Mouse (Mus musculus): ENCODE data around the gene Rin2. TPM values are rescaled to one million over a fixed set of nuclear protein-coding genes. Genes with fewer than 3 reads are reported as not detected.

The Rin2 gene
- total RNA-seq, 2 experiments from 2014 or later: 17.5 to 22.2 TPM

DNA sequence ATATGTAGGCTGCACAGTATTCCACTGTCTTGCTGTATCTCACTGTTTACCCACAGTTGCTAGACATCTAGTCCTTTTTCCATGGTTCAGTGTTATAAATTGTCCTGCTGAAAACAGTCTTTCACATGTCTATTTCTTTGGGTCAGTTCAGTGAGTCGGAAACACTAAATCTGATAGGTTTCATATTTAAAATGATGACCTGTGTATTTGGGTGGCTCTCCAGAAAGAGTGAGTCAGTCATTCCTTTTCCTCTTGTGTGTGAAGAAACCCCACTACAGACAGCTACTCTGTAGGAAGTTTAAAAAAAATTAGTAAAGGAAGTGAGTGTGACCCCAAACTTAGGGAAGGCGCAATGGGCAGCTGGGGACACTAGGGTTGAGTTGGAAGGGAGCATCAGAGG, 133.2 kb downstream of the Rin2 start:
- intact Hi-C loops (cut with DNase I): no loop called here
- no peak for DNase-seq (ENCODE audit: extremely low spot score in 1 of 2, low spot score in 2 of 2)

DNA sequence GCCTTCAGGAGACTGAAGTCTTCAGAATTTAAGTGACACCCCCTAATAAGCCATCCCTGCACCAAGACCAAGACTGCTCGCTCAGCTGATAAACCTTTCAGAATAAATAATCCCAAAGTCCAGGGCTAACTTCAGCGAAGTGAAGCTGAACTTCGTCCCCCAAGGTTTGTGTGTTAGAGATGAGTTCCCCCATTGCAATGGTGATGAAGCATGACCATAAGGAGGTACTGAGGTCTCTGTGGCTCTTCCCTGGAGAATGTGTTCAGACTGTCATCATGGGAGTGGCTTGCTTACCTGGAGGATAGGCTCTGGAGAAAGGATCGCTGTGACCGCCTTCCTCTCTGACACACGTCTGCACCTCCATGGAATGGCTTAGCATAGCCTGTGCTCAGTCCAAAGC, 133.7 kb downstream of the Rin2 start:
- intact Hi-C loops (cut with DNase I): no loop called here
- no peak for DNase-seq (ENCODE audit: extremely low spot score in 1 of 2, low spot score in 2 of 2)

DNA sequence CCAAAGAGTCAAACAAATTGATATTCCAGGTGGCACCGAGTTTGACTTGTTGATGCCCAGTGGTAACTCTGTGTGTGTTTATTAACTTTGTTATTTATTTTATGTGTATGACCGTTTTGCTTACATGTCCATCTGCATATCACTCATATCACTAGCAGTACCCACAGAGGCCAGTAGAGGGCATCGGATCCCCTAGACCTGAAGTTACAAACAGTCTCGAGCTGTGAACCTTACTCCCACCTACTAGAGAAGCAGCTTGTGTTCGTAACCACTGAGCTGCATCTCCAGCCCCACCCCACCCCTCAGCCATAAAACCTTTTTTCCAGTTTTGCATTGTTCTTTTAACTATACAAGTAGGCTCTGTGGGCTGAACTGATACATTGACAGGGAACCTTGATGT, 135.7 kb downstream of the Rin2 start:
- DNase-seq (ENCODE audit: extremely low spot score in 1 of 2, low spot score in 2 of 2): no peak
- intact Hi-C loops (cut with DNase I): no loop called here

DNA sequence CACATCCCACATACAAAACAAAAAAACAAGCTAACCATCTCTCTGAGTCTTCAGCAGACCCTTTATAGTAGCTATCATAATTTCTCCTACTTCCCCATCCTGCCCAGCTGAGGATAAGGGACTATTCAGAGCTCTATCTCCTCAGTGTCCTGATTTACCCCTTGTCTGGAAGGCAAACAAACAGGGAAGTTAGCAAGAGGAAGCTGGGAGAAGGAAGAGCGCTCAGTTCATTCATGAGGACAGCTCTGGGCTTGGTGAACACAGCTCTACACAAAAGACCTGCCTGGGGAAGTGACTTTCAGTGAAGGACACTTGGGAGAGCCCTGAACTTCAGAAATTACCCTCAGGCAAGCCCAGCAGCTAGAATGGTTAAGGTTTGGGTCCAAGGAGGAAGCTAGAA, 137.8 kb downstream of the Rin2 start:
- DNase-seq (ENCODE audit: extremely low spot score in 1 of 2, low spot score in 2 of 2): no peak
- intact Hi-C loops (cut with DNase I): no loop called here

DNA sequence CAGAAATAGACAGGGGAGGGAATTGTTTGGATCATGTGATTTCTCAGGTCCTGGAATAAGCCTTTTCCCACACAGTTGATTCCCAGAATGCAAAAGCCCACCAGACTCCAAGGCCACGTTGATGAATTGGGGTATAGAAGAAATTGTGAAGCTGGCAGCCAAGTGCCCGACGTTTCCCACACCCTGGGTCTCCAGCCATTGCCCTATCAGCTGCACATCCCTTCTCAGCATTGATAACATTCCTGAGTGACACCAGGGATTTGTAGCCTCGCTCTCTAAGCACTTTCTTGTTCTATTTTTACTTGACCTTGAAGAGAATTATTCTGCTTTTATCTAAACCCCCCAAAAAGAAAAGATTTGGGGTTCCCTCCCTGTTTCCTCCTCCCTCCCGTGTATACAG, 142.2 kb downstream of the Rin2 start:
- no peak for DNase-seq (ENCODE audit: extremely low spot score in 1 of 2, low spot score in 2 of 2)
- intact Hi-C loops (cut with DNase I): no loop called here

DNA sequence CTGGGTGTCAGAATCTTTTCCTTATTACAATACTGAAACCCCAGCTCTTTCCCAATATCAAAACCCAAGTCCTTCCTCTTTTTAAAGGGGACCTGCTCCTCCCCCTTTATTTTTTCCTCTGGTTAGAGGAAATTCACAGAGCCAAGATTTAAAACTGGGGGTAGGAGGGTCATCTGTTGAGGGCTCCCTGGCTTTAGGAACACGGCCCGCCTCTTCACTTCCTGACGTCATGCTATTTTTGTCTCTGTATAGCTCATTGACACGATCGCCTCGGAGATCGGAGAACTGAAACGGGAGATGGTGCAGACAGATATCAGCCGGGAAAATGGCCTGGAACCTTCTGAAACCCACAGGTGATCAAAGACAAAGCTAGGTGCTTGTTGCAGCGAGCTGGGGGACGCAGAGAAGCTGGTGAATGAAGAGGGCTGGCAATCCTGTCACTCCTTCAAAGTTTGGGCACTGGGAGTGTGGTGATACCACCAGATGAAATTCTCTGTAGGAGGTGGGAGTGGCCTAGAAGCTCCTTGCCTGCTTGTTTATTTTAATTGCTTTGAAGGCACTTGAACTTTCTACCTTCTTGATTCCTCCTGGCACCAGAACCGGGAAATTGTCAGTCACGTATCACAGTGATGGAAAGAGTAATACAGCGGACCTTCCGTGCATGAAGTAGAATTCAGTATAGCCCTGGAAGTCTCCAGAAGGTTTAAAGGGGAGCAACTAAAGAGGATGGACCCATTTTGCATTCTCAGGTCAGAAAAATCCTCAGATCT, 147.2 kb downstream of the Rin2 start:
- intact Hi-C loops (cut with DNase I): no loop called here
- no peak for DNase-seq (ENCODE audit: extremely low spot score in 1 of 2, low spot score in 2 of 2)

DNA sequence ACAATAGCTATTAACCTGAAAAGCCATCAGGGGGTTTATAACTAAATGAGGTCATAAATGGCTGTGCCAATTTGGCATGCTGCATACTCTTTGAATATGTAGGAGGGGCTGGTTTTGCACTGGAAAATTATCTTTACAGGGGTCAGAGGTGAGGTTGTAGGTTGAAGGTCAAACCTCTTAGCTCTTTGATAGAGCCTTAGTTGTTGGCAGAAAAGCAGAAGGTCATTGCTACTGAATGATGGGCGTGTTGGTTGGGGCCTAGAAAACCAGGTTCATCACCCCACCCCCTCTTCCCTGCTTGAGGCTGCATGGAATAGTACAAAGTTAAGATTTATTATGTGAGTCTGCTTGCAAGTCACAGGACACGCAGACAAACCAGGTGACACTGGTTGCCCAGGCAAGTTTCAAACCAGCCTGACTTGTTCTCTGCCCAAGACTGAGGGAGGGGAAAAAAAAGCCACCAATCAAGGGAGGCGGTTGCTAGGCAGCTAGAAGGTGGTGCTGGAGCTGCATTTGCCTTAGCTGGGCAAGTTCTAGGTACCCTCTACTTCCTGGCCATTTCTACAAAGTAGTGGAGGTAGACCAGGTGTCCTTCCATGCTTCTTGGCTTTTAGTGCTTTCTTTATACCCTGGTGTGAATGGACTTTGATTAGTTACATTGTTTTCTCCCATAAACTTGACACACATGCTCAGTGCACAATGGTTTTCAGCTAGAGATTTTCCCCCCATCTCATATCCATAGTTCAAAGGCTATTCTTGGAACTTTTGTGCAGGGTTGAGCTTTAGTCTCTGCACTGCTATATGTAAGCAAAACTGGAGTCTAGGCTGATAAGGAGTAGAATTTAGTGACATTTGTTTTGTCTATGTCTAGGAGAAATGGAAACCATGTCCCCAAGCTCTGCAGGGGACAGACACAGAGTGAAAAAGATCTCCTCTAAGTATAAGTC, 148.0 kb downstream of the Rin2 start:
- DNase-seq (ENCODE audit: extremely low spot score in 1 of 2, low spot score in 2 of 2): no peak
- intact Hi-C loops (cut with DNase I): no loop called here

DNA sequence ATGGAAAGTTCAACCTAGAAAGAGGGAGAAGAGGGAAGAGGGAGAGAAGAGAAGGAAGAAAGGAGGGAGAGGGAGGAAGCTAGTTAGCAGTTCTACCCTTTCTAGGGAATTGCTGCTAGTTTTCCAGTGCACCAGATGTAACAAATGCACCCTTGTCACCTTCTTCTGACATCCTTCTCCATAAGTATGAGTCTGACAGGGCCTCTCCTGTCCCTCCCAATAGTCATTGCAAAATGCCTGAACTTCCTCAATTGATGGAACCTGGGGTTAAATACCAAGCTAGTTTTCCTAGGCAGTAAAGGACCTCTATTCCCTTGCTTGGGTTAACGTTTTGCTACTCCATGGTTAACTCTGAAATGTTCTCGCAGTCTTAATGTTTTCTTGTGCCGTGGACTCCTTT, 149.7 kb downstream of the Rin2 start:
- no peak for DNase-seq (ENCODE audit: extremely low spot score in 1 of 2, low spot score in 2 of 2)
- intact Hi-C loops (cut with DNase I): no loop called here

DNA sequence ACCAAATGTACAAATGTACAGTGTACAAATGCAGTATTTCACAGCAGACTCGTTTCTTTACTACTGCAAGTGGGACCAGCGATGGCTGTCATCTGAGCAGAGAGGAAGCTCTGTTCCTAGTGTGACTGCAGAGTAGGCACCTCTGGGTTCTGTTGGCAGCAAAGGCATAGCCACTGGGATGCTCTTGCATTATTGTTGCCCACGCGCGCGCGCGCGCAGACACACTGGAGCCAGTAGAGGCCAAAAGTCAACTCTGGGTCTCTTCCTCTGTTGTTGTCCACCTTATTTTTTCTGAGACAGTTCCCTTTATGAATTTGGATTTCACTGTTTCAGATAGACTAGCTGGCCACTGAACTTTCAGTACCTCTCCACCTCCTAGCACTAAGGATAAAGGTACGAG, 150.2 kb downstream of the Rin2 start:
- no peak for DNase-seq (ENCODE audit: extremely low spot score in 1 of 2, low spot score in 2 of 2)
- intact Hi-C loops (cut with DNase I): no loop called here

DNA sequence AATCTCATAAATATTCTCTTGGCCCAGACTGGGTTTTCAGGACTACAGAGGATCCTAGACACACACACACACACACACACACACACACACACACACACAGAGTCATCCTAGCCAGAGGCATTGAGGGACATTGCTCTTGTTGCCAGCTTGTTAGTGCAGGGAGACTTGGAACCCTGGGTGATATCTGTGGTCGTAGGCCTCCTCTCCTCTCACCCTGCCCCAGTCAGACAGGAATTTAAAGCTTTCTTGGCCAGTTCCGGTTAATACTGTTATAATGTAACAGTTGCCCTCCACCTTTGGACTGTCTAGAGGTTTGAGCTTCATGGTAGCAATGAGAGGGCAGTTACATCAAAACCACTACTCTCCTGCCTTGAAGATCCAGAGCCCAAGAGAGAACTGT, 152.9 kb downstream of the Rin2 start:
- intact Hi-C loops (cut with DNase I): no loop called here
- no peak for DNase-seq (ENCODE audit: extremely low spot score in 1 of 2, low spot score in 2 of 2)

DNA sequence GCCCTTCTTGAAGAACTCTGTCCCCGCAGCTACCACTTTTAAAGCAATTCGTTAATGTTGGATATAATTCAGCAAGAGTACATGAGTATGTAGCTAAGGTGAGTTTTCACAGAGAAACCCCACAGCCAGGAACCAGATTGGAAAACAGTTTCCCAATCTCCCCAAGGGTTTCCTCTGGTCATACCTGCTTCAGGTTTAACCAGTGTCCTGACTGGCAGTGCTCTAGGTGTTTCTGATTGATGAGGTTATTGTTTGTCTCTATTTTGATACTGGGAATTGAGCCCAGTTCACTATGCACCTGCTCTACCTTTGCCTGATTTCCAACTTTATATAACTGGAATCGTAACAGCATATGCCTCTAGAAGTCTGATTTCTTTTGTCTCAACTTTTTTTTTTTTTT, 153.6 kb downstream of the Rin2 start:
- intact Hi-C loops (cut with DNase I): no loop called here
- no peak for DNase-seq (ENCODE audit: extremely low spot score in 1 of 2, low spot score in 2 of 2)

DNA sequence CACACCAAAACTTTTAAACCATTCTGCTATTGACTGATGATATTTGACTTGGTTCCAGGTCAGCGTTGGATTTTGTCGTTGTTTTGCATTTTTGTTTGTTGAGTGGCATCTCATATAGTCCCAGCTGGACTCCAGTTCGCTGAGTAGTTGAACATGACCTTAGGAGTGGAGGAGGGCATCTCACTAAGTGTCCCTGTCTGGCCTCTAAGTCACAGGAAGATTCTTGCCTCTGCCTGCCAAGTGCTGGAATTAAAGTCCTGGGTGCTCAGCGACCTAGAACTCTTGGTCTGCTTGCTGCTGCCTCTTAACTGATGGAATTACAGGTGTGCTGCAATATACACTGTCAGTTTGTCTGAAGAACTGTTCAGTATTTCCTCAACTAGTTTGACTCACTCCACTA, 154.2 kb downstream of the Rin2 start:
- no peak for DNase-seq (ENCODE audit: extremely low spot score in 1 of 2, low spot score in 2 of 2)
- intact Hi-C loops (cut with DNase I): no loop called here

DNA sequence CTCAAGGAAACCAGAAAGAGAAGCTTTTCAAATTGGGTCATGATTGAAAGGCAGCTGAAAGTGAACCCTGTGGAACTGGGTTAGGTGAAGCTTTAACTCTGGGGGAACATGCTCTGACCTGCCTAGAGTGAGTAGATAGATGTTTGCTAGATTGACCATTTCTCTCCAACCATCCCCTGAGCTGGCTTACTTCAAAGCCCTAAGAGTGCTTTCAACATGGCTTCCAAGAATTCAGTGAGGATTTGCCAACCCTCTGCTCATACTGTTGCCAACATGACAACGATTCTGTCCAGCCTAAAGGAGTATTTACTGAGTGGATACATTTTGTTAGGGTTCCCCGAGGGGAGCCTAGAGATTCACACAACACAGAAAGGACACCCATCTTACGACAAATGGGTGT, 155.4 kb downstream of the Rin2 start:
- no peak for DNase-seq (ENCODE audit: extremely low spot score in 1 of 2, low spot score in 2 of 2)
- intact Hi-C loops (cut with DNase I): no loop called here

DNA sequence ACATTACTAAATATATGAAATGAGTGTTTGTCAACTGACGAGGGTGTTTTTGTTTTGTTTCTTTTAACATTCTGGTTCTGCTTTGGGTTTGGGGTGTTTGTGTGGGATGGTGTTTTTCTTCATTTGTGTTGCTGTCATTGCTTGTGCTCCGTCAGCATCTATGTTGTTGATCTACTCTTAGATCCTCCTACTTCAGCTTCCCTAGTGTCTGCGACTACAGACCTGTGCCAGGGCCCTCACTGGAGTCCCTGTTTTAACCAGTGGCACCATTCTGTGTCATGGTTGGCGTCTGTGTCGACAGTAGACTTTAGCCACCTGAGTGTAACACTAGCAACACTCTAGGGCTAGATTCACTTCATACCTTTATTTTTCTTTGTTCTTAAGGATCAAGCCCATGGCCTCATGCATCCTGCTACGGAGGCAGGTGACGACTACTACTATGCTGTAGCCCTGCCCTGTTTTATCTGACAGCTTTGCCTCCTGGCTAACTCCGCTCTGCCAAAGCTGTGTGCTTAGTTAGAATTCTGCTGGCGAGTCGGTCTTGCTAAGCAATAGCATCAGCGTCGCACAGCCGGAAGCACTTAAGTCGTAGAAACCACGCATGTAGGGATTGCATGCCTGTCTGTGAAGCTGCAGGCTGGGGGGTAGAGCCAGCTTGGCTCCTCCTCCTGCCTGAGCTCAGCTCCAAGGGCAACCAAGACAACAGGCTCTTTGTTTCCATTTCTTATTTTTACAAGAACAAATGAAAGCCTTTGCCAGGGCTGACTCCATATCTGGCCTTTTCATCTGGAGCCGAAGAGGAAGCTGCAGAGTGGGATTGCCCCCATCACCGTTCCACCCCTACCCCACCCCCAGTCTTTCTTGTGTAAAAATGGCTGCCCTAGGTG, 157.2 kb downstream of the Rin2 start:
- intact Hi-C loops (cut with DNase I): no loop called here
- peak; percentile 53 to 71 for DNase-seq (ENCODE audit: extremely low spot score in 1 of 2, low spot score in 2 of 2)

DNA sequence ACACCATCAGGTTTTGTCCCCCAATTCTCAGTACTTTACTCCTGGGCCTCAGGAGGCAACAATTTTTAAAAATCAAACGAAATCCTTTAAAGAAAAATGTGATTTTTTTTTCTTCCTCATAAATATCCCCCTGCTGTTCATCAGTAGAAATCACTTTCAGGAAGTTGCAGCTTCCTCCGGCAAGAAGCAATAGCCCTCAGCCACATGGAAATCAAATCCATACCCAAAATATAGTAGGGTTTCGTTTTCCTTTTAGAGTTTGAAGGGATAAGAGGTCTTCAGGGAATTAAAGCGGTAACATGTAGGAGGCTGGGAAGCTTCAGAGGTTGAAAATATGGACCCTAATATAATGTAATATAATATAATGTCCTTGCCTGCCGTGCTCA, 157.8 kb downstream of the Rin2 start:
- intact Hi-C loops (cut with DNase I): no loop called here
- no peak for DNase-seq (ENCODE audit: extremely low spot score in 1 of 2, low spot score in 2 of 2)

DNA sequence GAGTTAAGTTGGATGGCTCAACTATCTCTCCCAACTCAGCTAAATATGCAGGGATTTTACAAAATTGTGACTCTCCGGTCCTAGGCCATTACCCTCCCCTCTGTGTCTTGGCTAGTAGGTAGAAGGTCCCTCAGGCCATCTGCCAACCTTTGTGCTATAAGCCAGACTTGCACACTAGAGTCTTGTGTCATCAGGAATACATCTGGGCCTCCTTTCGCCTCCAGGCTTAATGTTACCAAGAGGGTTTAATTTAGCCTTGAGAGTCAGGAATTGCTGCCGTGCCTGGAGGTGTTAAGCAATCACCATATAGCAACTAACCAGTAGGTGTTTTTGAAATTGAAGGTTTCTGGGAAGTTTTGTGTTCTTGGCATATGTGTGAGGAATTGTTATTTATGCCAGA, 158.3 kb downstream of the Rin2 start:
- intact Hi-C loops (cut with DNase I): no loop called here
- no peak for DNase-seq (ENCODE audit: extremely low spot score in 1 of 2, low spot score in 2 of 2)

DNA sequence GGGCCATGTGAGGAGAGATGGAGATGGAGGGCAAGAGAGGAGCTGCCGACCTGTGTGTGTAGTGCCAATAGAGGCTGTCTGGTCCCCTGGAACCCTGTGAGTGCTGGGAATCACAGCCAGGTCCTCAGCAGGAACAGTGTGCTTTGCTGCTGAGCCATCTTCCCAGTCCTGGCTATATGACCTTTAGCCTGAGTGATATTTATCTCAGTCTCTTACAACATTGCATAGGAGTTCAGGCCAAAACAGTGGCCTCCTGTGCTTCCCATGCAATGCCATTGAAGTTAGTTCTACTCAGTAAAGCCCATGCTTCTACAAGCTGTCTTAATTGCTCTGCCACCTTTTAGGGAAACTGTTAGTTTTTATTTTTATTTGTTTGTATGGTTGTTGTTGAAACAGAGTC, 160.9 kb downstream of the Rin2 start:
- intact Hi-C loops (cut with DNase I): no loop called here
- DNase-seq (ENCODE audit: extremely low spot score in 1 of 2, low spot score in 2 of 2): no peak

DNA sequence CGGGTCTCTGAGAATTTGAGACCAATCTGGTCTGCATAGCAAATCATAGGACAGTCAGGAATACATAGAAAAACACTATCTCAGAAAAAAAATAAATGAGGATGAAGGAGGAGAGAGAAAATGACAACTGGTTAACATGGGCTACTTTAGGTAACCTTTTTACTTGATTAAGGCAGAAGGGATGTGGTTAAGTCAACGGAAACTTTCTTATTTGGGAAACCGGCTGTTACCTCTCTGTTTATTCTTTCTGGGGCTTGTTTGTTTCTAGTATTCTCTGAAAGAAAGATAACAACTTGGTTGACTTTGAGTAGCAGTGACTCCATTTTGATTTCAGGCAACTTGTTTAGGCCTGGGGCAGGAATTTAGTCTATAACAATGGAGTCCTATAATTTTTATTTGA, 163.7 kb downstream of the Rin2 start:
- intact Hi-C loops (cut with DNase I): no loop called here
- no peak for DNase-seq (ENCODE audit: extremely low spot score in 1 of 2, low spot score in 2 of 2)

DNA sequence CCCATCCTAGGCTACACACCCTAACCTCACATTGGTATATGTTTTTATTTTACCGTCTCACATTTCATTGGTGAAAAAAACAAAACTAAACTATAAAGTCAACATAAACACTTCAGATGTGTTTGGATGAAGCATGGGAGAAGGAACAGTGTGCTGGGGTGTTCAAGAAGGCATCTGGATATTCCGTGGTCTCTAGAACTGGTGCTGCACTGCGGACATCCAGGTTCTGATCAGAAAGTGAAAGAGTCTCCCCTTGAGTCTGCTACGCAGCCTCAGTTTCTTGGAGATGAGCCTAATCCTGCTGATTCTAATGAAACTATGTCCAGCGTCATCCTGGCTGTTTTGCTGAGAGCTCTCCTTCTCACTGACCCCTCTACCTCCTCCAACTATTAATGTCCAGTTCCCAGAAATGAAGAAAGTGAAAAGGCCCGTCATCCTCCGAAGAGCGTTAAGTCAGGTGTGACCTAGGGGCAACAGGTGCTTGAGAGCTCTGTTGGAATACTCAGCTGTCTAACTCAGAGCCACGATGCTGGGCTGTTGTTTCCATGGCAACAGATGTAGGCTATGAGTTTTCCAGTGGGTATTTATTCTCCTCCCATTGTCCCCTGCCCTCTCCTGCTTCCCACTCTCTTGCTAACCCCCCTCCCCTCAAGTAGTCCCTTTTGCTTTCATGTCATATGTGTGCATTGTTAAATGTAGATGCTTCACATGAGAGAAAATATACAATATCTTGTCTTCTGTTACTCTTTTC, 164.7 kb downstream of the Rin2 start:
- intact Hi-C loops (cut with DNase I): no loop called here

More for the DNA sequence above, 164.7 kb downstream of the Rin2 start:
- no peak for DNase-seq (ENCODE audit: extremely low spot score in 1 of 2, low spot score in 2 of 2)
